Mouse (Mus musculus): ENCODE measurements at regions not wholly inside any gene's neighbourhood (a gene's known extent, or its start where the extent isn't known, plus 50 kb on each side); places are given as distances from the start of the nearest gene placed in this dataset.

DNA sequence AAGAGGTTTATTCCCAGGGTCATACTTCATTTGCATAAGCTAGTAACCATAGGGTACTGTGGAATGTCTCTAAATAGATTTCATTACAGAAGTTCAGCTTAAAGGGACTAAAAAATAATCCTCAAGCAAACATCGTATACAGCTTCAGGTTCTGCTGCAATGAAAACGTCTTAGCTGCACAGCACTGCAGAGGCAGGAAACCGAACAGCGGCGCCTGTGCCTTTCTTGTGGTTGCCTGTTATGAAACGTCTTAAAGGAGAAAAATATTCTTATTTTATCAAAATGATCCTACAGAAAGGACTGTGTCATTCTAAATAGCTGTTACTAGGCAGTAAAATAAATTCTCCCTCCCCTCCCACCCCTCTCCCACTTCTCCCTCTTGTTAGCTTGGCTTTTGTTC, 226.0 kb upstream of the Fam241a start:
- DNase-seq (ENCODE audit: low spot score in 2 of 2): no peak

- DNase-seq (ENCODE audit: low spot score in 2 of 2): no peak
Measured at GRCm38 (mm10) chr3:128120647-128121440, 224.7 kb upstream of the Fam241a start.

GRCm38 (mm10) chr3:128113209-128113608, 217.1 kb upstream of the Fam241a start:
- DNase-seq (ENCODE audit: low spot score in 2 of 2): no peak

- DNase-seq (ENCODE audit: low spot score in 2 of 2): no peak
Measured at GRCm38 (mm10) chr3:128110406-128110805, 214.3 kb upstream of the Fam241a start.

- DNase-seq (ENCODE audit: low spot score in 2 of 2): no peak
Measured at GRCm38 (mm10) chr3:128104516-128104915, 208.4 kb upstream of the Fam241a start.

GRCm38 (mm10) chr3:128093046-128093445, 196.9 kb upstream of the Fam241a start:
- no peak for DNase-seq (ENCODE audit: low spot score in 2 of 2)

DNA sequence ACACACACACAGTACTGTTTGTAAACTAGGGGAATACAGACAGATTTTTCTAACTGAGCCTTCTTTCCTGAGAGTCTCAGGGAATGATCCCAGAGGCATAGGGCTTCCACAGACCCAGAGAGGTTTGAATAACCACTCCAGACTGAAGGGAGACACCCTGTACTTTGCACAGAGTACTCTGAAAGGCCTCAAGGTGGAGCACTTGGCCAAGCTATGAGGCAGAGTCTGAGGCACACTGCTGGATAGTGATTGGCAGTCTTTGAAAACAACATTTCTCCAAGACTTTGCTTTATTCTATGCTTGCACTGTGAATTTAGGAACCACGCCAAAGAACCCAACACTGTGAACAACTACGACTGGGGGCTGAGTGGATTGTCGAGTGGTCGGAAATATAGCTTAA, 192.1 kb upstream of the Fam241a start:
- DNase-seq (ENCODE audit: low spot score in 2 of 2): no peak

GRCm38 (mm10) chr3:128087163-128087562, 191.0 kb upstream of the Fam241a start:
- no peak for DNase-seq (ENCODE audit: low spot score in 2 of 2)

DNA sequence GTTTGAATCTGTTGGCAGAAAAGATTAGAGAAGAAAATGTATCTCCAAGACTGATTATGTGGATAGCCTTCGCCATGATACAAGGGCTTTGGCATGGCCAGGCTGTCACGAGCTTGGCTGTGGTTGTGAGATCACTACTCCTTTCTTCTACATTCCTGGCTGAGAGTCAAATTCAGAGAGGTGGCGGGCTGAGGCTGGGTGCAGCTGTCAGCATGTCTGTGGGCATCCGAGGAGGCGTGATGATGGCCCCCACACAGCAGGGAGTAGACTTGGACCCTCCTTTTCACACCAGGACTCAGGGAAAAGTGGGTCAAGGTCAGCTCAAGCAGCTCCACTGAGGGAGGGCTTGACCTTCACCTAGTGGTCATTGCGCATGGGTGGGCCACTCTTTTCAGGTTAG, 186.3 kb upstream of the Fam241a start:
- DNase-seq (ENCODE audit: low spot score in 2 of 2): no peak

- DNase-seq (ENCODE audit: low spot score in 2 of 2): no peak
Measured at GRCm38 (mm10) chr3:128081430-128081829, 185.3 kb upstream of the Fam241a start.

DNA sequence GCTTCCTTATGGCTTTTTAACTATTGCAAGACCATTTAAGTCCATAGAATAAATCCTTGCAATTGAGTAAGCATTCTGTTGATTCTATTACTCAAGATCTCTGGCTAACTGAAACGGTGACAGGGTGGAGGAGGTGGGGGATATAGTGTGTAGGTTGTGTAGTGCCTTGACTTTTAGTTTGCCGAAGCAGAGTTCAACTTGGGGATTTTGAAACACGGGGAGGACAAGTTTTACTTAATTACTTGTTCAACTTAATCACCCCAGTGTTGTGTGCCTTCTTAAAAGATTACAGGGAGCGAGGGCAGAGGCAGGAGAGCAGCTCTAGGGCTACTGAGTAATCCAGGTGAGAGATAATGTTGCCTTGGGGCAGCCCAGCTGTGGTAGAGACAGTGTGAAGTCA, 171.7 kb upstream of the Fam241a start:
- no peak for DNase-seq (ENCODE audit: low spot score in 2 of 2)

- no peak for DNase-seq (ENCODE audit: low spot score in 2 of 2)
Measured at GRCm38 (mm10) chr3:128054031-128054430, 157.9 kb upstream of the Fam241a start.

DNA sequence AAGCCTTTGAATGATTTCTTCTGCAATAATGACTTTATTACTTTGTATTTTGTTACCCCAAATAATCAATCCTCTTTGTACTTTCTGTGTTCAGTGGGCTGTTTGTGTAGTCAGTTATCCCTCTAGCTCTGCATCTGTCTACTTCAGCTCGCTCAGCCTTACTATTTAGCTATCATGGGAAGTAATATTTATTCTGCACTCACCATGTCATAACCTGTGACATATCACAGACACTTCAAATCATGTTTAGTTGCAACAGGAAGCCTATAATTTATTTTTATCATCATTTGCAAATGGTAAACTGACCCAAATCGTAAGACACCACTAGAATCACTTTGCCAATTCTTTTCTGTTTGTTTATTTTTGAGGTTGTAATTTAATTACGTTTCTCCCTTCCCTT, 147.6 kb upstream of the Fam241a start:
- DNase-seq (ENCODE audit: low spot score in 2 of 2): no peak

DNA sequence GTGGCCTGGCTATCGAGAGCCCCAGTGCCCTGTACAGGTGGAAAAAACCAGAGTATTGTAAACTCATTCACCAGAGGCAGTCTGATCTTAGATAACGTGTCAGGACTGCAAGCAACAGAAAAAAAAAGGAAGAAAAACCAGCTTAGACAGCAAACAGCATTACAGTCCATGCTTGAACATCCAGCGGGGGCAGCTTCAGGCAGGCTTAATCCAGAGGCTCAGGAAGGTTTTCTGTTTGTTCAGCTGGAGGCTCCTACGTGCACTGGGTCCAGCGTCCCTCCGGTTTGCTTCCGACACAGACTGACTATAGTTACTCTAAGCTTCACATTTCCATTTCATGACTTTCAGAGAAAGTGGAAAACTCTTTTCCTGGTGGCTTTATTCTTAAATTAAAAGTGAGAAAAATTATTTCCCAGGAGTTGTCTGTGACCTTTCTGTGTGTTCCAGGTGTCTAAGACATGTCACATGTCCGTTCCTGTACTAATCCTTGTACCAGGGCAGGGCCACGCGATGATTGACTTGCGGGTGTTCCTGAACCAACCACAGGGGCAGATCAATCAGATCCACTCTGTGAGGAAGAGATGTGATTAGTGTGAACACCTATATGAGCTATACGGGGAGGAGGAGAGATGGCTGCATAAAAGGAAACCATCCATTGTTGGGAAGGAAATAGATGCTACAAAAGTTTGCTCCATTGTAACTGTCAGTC, 144.4 kb upstream of the Fam241a start:
- DNase-seq (ENCODE audit: low spot score in 2 of 2): no peak

DNA sequence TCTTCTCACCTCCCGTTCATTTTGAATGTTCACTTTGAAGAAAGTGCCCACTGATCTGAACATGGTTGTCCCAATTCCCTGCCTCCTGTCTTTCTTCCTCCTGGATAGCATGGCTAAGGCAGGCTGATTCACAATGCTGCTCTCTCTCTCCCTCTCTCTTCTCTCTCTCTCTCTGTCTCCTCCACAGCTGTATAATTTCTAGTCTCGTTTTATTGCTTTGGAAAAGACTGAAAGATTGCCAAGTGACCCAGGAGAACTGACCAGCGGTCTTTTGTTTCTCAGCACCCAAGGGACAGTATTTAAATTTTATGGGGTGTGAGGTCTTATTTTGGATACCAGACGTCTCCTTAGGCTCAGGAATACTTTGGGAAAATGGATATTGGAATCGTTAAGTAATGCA, 143.1 kb upstream of the Fam241a start:
- no peak for DNase-seq (ENCODE audit: low spot score in 2 of 2)

DNA sequence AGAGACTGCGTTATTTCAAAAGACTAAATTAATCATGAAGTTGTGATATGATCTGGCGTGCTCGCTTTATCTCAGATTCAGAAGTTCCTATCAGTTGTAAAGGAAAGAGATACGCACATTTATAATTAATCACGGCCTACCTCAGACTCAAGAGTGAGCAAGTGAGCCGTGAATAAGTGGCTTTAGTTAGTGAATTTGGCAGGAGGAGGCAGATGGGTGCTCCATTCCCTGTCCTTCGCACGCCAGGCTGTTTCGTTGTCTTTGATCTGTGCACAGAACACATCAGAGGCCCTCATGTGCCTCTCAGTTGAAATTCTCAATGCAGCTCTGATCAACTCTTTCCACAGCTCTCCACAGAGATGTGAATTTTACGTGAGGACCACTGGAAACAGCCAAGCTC, 140.4 kb upstream of the Fam241a start:
- no peak for DNase-seq (ENCODE audit: low spot score in 2 of 2)

DNA sequence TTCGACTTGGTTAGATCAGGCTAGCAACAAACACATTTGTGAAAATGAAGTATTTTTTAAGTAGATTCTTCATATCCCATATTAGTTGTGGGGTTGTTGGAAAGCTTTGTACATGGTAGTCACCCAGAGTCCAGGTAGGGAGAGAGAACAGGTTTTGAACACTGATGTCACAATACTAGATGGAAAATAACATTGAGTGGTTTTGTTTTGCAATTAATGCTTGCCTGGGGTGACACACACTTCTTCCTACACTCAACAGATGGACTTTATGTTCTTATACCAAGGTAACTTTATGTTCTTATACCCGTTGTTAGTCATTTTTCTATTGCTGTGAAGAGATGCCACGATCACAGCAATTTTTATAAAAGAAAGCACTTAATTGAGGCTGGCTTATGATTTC, 134.2 kb upstream of the Fam241a start:
- DNase-seq (ENCODE audit: low spot score in 2 of 2): no peak

DNA sequence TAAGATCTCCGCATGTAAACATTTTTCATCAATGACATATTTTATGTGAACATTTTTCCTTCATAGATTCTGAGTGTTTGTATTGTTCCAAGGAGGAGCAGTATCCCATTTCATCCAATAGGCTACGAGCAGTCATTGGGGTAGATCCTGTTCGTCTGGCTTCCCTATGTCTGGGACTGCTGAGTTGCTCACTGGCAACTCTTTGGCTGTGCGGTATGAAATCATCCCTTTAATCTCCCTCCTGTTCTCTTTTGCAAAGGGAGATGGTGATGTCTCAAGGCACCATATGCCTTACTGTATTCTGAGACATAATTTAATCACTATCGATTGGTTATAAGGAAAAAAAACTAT, 133.4 kb upstream of the Fam241a start:
- no peak for DNase-seq (ENCODE audit: low spot score in 2 of 2)

- no peak for DNase-seq (ENCODE audit: low spot score in 2 of 2)
Measured at GRCm38 (mm10) chr3:128028856-128029564, 132.9 kb upstream of the Fam241a start.

GRCm38 (mm10) chr3:128024856-128025255, 128.7 kb upstream of the Fam241a start:
- DNase-seq (ENCODE audit: low spot score in 2 of 2): no peak

- DNase-seq (ENCODE audit: low spot score in 2 of 2): no peak
Measured at GRCm38 (mm10) chr3:128014909-128015308, 118.8 kb upstream of the Fam241a start.

- DNase-seq (ENCODE audit: low spot score in 2 of 2): no peak
Measured at GRCm38 (mm10) chr3:128002905-128003641, 106.9 kb upstream of the Fam241a start.
